Comparison of ENCODE assay signal across 22 mouse cellular contexts in the genomic region with DNA sequence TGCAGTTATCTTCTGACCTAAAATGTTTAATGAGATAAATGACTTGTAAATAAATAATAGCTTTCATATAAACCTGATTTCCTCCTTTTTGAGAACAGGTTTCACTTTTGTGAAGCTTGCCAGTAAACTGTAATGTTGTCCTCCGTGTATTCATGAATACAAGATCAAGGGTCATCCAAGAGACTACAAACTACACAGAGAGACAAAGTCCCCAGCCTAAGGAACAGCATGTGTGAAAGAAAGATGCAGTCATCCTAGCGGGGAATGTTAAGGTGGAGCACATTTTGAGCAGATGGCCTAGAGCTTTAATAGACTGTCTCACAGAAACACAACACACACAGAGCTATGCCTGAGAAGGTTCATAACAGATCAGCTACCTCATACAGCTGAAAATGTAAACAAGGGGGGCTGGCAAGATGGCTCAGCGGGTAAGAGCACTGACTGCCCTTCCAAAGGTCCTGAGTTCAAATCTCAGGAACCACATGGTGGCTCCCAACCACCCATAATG.
A peak's percentile ranks its signal among the peaks of the same experiment; 100 is the strongest.
DNase-seq lines count a peak whose midpoint lies in the region; ATAC-seq and TF ChIP-seq lines count a peak whose summit lies in the region.
"Had no signal": no experiment of that assay in that cellular context is flagged by ENCODE, and none has a peak within 500 bp of the region (broad histone marks: within the 10 kb centered on the region; RNA-seq: fewer than 3 reads in every experiment).

No protein-coding gene starts in this region.

- DNase-seq in heart, adult 11 months, result peak; percentile 30
- no peak for DNase-seq in heart, postnatal 25 days (ENCODE audit: low spot score)
- peak; percentile 69 for DNase-seq in kidney, adult 2 months
- DNase-seq in kidney, postnatal 10 days, result no peak
- DNase-seq in liver, adult 2 months (ENCODE audit: extremely low read depth, low read depth, low spot score), result peak; percentile 16
- DNase-seq in liver, embryonic 11.5 days (ENCODE audit: low spot score), result no peak
- no peak for DNase-seq in urinary bladder, postnatal 4 days (ENCODE audit: low spot score in 2 of 2)
- DNase-seq: adrenal gland, adult 2 months; adrenal gland, postnatal 25 days; cerebellum, adult 11 months; cerebellum, adult 8-10 months; embryo, embryonic 11 days; gastrocnemius, postnatal 10 days; heart, adult 2 months; heart, postnatal 14 days had no signal

- H3K9ac ChIP-seq in liver, adult 2 months (ENCODE audit: low read depth, low read length), result no peak overlapping the region
- H3K9ac ChIP-seq in liver, embryonic 11.5 days (ENCODE audit: low read depth, low read length), result no peak overlapping the region
- H3K9ac ChIP-seq: embryonic facial prominence, embryonic 15.5 days; heart, embryonic 15.5 days; hindbrain, embryonic 12.5 days; intestine, embryonic 15.5 days had no signal

- H3K4me3 ChIP-seq in kidney, adult 2 months (ENCODE audit: insufficient read depth, low read depth, low read length), result no peak overlapping the region
- H3K4me3 ChIP-seq in liver, adult 2 months (ENCODE audit: insufficient read depth, low read depth, low read length), result no peak overlapping the region
- H3K4me3 ChIP-seq in liver, embryonic 11.5 days (ENCODE audit: low read depth, low read length), result no peak overlapping the region
- H3K4me3 ChIP-seq: embryonic facial prominence, embryonic 15.5 days; erythroblast, embryonic 14.5 days; heart, adult 2 months; heart, embryonic 15.5 days; hindbrain, embryonic 12.5 days; intestine, embryonic 15.5 days had no signal

- H3K4me2 ChIP-seq in liver, embryonic 11.5 days, result no peak overlapping the region
- H3K4me2 ChIP-seq: embryonic facial prominence, embryonic 15.5 days; heart, embryonic 11.5 days; heart, embryonic 15.5 days; hindbrain, embryonic 12.5 days; intestine, embryonic 15.5 days had no signal

- 57% methylated on average over 3 of the region's 3 CpGs for WGBS in kidney, adult 2 months
- WGBS in liver, adult 2 months, result 65% methylated on average over 3 of the region's 3 CpGs
- WGBS in liver, embryonic 11.5 days, result 82% methylated on average over 3 of the region's 3 CpGs

- no peaks in the 10 kb centered on the region for H3K79me2 ChIP-seq in liver, adult 2 months (ENCODE audit: control insufficient read depth, insufficient read depth, low read length)

- ATAC-seq in liver, embryonic 11.5 days (replicated peaks; ENCODE audit: low FRiP score), result no peak
- ATAC-seq: forebrain, embryonic 16.5 days; intestine, embryonic 15.5 days had no signal

- H3K4me1 ChIP-seq in kidney, adult 2 months (ENCODE audit: control insufficient read depth, insufficient read depth, low read length), result peaks cover 9% of the 10 kb centered on the region
- H3K4me1 ChIP-seq in liver, adult 2 months (ENCODE audit: control insufficient read depth, insufficient read depth, low read length), result no peaks in the 10 kb centered on the region
- H3K4me1 ChIP-seq in liver, embryonic 11.5 days (replicated peaks; ENCODE audit: control insufficient read depth, insufficient read depth, low read length), result 0 out of 2 replicates have a peak, but pooled peaks cover 2% of the 10 kb centered on the region
- H3K4me1 ChIP-seq: intestine, embryonic 15.5 days had no signal

- H3K36me3 ChIP-seq in kidney, adult 2 months (ENCODE audit: control insufficient read depth, insufficient read depth, low read length), result no peaks in the 10 kb centered on the region
- peaks cover 13% of the 10 kb centered on the region for H3K36me3 ChIP-seq in liver, adult 2 months (ENCODE audit: control insufficient read depth, insufficient read depth, low read length)
- no peaks in the 10 kb centered on the region for H3K36me3 ChIP-seq in liver, embryonic 11.5 days (ENCODE audit: control insufficient read depth, insufficient read depth, low read length)
- H3K36me3 ChIP-seq: intestine, embryonic 15.5 days had no signal

- TF ChIP-seq CTCF in kidney, adult 2 months (conservative IDR thresholded peaks at IDR 0.05; ENCODE audit: insufficient read depth, insufficient read length, low read depth, low read length), result no peak
- no peak for TF ChIP-seq CTCF in liver, adult 2 months (IDR thresholded peaks at IDR 0.05; ENCODE audit: low read depth, low read length)

- intact Hi-C loops in heart, postnatal 25 days (cut with DNase I), result no loop called here

- no peaks in the 10 kb centered on the region for H3K27me3 ChIP-seq in kidney, adult 2 months (replicated peaks; ENCODE audit: control insufficient read depth, insufficient read depth, low read length)
- no peaks in the 10 kb centered on the region for H3K27me3 ChIP-seq in liver, adult 2 months (ENCODE audit: control insufficient read depth, insufficient read depth, low read length)
- H3K27me3 ChIP-seq in liver, embryonic 11.5 days (replicated peaks; ENCODE audit: control insufficient read depth, insufficient read depth, low read length), result no peaks in the 10 kb centered on the region
- H3K27me3 ChIP-seq: embryonic facial prominence, embryonic 15.5 days; heart, embryonic 15.5 days; hindbrain, embryonic 12.5 days; intestine, embryonic 15.5 days had no signal

- H3K9me3 ChIP-seq in liver, embryonic 11.5 days (ENCODE audit: control insufficient read depth, low read length), result no peaks in the 10 kb centered on the region
- H3K9me3 ChIP-seq: embryonic facial prominence, embryonic 15.5 days; heart, embryonic 15.5 days; hindbrain, embryonic 12.5 days; intestine, embryonic 15.5 days had no signal

- peak overlapping the region; percentile 26; the same call in 1 of the 2 replicates for H3K27ac ChIP-seq in kidney, adult 2 months (ENCODE audit: insufficient read depth, low read depth, low read length)
- no peak overlapping the region for H3K27ac ChIP-seq in liver, adult 2 months (replicated peaks; ENCODE audit: insufficient read depth, low read depth, low read length)
- H3K27ac ChIP-seq in liver, embryonic 11.5 days (ENCODE audit: low read depth, low read length), result no peak overlapping the region
- H3K27ac ChIP-seq: embryonic facial prominence, embryonic 15.5 days; heart, adult 2 months; intestine, embryonic 15.5 days had no signal

- TF ChIP-seq POLR2A in kidney, adult 2 months (IDR thresholded peaks at IDR 0.05; ENCODE audit: low read depth, low read length), result no peak
- TF ChIP-seq POLR2A in liver, adult 2 months (IDR thresholded peaks at IDR 0.05; ENCODE audit: extremely low read depth, insufficient read depth, low read length), result no peak

Comparison
In these comparisons a context has a peak if more than half of its experiments do, and no peak if none do; other contexts are left out.
1. DNase-seq: peak in heart, adult 11 months (single experiment), kidney, adult 2 months (single experiment) and liver, adult 2 months (single experiment); none in heart, postnatal 25 days (single experiment), kidney, postnatal 10 days (single experiment), liver, embryonic 11.5 days (single experiment) and urinary bladder, postnatal 4 days (0 of 2).